ENCODE assay signal across 9 mouse cellular contexts in the genomic region with DNA sequence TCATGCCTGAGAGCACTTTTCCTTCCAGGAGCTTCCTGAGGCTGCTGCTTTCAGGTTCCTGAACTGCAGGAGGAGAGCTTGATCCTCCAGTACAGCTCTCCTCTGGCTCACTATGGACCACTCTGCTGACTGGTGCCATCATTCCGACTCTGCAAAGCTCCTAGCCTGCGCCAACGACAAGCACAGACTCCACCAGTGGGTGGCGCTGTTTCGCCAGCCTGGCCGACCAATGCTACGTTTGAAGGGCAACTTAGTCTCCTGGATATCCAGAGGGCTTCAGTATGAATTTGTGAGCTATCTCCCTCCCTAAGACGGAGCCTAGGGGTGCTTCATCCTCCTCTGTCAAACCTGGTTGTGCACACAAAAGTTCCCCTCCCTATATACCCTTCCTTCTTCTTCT. TPM values are rescaled to one million over a fixed set of nuclear protein-coding genes. Genes with fewer than 3 reads are reported as not detected.
A peak's percentile ranks its signal among the peaks of the same experiment; 100 is the strongest.
DNase-seq lines count a peak whose midpoint lies in the region; ATAC-seq and TF ChIP-seq lines count a peak whose summit lies in the region.
"Had no signal": no experiment of that assay in that cellular context is flagged by ENCODE, and none has a peak within 500 bp of the region (broad histone marks: within the 10 kb centered on the region; RNA-seq: fewer than 3 reads in every experiment).

No protein-coding gene starts in this region.

- no peaks in the 10 kb centered on the region for H3K4me1 ChIP-seq in liver, embryonic 12.5 days
- H3K4me1 ChIP-seq in limb, embryonic 14.5 days (ENCODE audit: control insufficient read depth, insufficient read depth, low read length) = peaks cover 12% of the 10 kb centered on the region

- peak; percentile 61 for DNase-seq in liver
- DNase-seq in Patski (ENCODE audit: low read depth, low spot score) = no peak
- DNase-seq in embryo, embryonic 10.5 days (ENCODE audit: low spot score) = peak; percentile 80
- DNase-seq in limb, embryonic 14.5 days (ENCODE audit: low spot score) = peak; percentile 53
- peak; percentile 52 for DNase-seq in skeletal muscle tissue, adult 2 months (ENCODE audit: low read depth, low spot score)

- 9% methylated on average over 8 of the region's 8 CpGs for WGBS in liver, embryonic 12.5 days (ENCODE audit: insufficient replicate concordance)
- WGBS in limb, embryonic 14.5 days = 16% methylated on average over 8 of the region's 8 CpGs

- TF ChIP-seq CTCF in Patski (IDR thresholded peaks at IDR 0.05) = peak; percentile 82

- no peak for ATAC-seq in liver, embryonic 12.5 days
- ATAC-seq in Patski = no peak
- peak; percentile 64 to 69; a peak in 3 of 4 replicates for ATAC-seq in hematopoietic stem cell, adult 5-6 weeks (replicated peaks in 1 of 2; ENCODE audit: insufficient read depth in 1 of 2, low FRiP score in 2 of 2, low TSS enrichment in 1 of 2, low read depth in 1 of 2, poor library complexity in 2 of 2, severe bottlenecking in 2 of 2)
- ATAC-seq in limb, embryonic 14.5 days (ENCODE audit: low FRiP score, low read depth) = peak; percentile 32; the same call in 1 of the 2 replicates
- no peak for ATAC-seq in monocyte, adult 5-6 weeks (replicated peaks; ENCODE audit: insufficient number of reproducible peaks, low FRiP score, low TSS enrichment, poor library complexity, severe bottlenecking)

- H3K4me3 ChIP-seq in liver, embryonic 12.5 days = no peak overlapping the region
- H3K4me3 ChIP-seq in limb, embryonic 14.5 days (replicated peaks; ENCODE audit: low read length) = no peak overlapping the region
- H3K4me3 ChIP-seq: myocyte had no signal

- H3K9me3 ChIP-seq in liver, embryonic 12.5 days (replicated peaks) = no peaks in the 10 kb centered on the region
- H3K9me3 ChIP-seq in limb, embryonic 14.5 days (ENCODE audit: control insufficient read depth, low read length) = no peaks in the 10 kb centered on the region

- no peak overlapping the region for H3K4me2 ChIP-seq in liver, embryonic 12.5 days
- no peak overlapping the region for H3K4me2 ChIP-seq in limb, embryonic 14.5 days (replicated peaks; ENCODE audit: low read depth, low read length, severe bottlenecking)

- POLR2A ChIA-PET in Patski (lab: Charles Lee) = no interaction called here

- CTCF ChIA-PET in Patski (lab: Charles Lee) = interaction anchor here (0.9 to 1.9 kb wide), 6 partner anchors 9 to 69 kb away, joined by 3 to 5 read pairs (median 3); no protein-coding TSS in a partner anchor

- in situ Hi-C loops in Patski (cut with MboI; ENCODE audit: low pct_unique_long_range_greater_than_20kb) = no loop called here

- no peak for TF ChIP-seq POLR2A in limb, embryonic 14.5 days (IDR thresholded peaks at IDR 0.05; ENCODE audit: borderline replicate concordance, extremely low read depth, insufficient read depth, insufficient read length)

- H3K9ac ChIP-seq in liver, embryonic 12.5 days = no peak overlapping the region
- no peak overlapping the region for H3K9ac ChIP-seq in limb, embryonic 14.5 days (ENCODE audit: low read depth, low read length, severe bottlenecking)

- no peak overlapping the region for H3K27ac ChIP-seq in liver, embryonic 12.5 days
- no peak overlapping the region for H3K27ac ChIP-seq in limb, embryonic 14.5 days (replicated peaks; ENCODE audit: low read depth, low read length)

- H3K27me3 ChIP-seq in liver, embryonic 12.5 days (replicated peaks) = no peaks in the 10 kb centered on the region
- peaks cover 37% of the 10 kb centered on the region for H3K27me3 ChIP-seq in Patski
- no peaks in the 10 kb centered on the region for H3K27me3 ChIP-seq in limb, embryonic 14.5 days (ENCODE audit: control insufficient read depth, insufficient read depth, low read length)

- no peaks in the 10 kb centered on the region for H3K36me3 ChIP-seq in liver, embryonic 12.5 days
- peaks cover 32% of the 10 kb centered on the region for H3K36me3 ChIP-seq in limb, embryonic 14.5 days (ENCODE audit: control insufficient read depth, insufficient read depth, low read length)

RNA-seq across cellular contexts. Expression of gene Col26a1, which starts 43.0 kb away (rescaled TPM):
- 2.6 and 4.0 TPM in 2 replicates for polyA plus RNA-seq in liver, embryonic 12.5 days (2016; fragmentation: Nextera tagmentation; extraction: Ambion mirVana)
- polyA plus RNA-seq in Patski (2021) = 0.09 TPM
- not detected in 2 replicates for total RNA-seq in hematopoietic stem cell, adult 5-6 weeks (2017)
- polyA plus RNA-seq in limb, embryonic 14.5 days (2012; rRNA removed) = 219 and 265 TPM in 2 replicates
- polyA plus RNA-seq in limb, embryonic 14.5 days (2014; fragmentation: Nextera tagmentation; extraction: Ambion mirVana) = 85.5 and 109 TPM in 2 replicates
- not detected in 3 replicates for total RNA-seq in monocyte, adult 5-6 weeks (2017)

Comparison
In these comparisons a context has a peak if more than half of its experiments do, and no peak if none do; other contexts are left out.
1. ATAC-seq: peak in hematopoietic stem cell, adult 5-6 weeks (2 of 2) and limb, embryonic 14.5 days (single experiment); none in liver, embryonic 12.5 days (single experiment), Patski (single experiment) and monocyte, adult 5-6 weeks (single experiment).
2. RNA of gene Col26a1, which starts 43.0 kb away (polyA plus RNA-seq): 85.5 to 265 TPM in limb, embryonic 14.5 days; 2.6 to 4.0 TPM in liver, embryonic 12.5 days and 0.09 TPM in Patski (single experiment); every median in the first group is over 10 times any median in the second.